Mouse (Mus musculus): ENCODE data around the gene Csf1.
A peak's percentile ranks its signal among the peaks of the same experiment; 100 is the strongest.

Csf1 gene

DNA sequence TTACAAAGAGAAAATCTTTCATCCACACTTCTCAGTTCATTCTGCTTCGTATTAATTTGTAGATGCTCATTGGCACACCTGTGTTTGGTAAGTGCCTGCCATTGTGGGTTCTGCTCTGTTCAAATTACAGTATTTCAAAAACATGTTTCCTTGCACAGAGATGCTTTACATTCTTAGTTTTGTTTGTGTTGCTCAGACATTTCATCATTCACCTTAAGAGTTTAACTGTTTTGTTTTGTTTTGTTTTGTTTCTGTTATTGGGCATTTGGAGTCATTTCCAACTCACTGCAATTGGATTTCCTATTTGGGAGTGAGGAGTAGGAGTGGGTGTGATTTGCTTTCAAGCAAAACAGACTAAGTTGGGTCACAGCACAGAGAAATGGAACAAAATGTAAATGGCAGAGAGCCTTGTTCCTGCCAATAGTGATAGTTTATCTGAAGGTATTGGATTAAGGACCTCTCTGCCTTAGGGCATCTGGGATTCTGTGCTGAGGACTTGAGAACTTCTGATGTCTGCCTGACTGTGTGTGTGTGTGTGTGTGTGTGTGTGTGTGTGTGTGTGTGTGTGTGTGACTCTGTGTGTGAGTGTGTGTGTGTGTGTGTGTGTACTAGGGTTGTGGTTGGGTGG lies 58.4 kb downstream of the Csf1 start:
- DNase-seq = no peak

DNA sequence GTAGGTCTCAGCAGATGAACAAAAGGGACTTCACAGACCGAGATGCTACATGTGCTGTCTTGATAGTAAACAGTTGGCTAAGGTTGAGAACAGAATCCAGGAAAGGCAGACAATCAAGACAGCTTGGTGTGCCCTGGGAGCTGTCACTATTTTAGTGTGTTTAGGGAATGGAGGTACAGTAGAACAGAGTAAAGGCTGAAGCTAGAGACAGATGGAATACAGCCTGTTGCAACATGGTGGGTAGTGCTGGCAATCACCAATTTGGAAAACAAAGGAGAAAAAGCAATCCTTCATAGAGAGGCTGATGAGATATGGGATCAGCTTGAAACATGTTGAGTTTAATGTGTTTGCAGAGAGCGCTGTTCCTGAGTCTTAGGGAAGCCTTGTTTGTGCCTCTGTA lies 59.6 kb downstream of the Csf1 start:
- DNase-seq = no peak

DNA sequence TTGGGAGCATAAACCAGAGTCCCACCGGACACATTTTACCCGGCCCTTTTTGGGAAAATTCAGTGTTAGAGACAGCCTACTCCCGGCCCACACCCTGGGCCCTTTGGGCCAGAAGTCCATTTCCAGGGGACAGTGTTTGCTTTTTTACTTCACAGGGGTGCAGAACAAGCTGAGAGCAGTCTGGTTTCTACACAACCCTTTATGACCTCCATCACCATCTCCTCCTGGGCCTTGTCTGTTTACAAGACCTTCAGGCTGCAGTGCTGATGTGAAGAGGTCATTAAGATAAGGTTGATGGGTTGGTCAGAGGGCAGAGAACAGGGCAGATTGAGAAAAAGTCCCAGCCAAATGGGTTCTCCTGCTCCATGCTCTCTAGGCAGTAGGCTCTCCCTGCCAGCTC lies 63.4 kb downstream of the Csf1 start:
- DNase-seq = no peak

DNA sequence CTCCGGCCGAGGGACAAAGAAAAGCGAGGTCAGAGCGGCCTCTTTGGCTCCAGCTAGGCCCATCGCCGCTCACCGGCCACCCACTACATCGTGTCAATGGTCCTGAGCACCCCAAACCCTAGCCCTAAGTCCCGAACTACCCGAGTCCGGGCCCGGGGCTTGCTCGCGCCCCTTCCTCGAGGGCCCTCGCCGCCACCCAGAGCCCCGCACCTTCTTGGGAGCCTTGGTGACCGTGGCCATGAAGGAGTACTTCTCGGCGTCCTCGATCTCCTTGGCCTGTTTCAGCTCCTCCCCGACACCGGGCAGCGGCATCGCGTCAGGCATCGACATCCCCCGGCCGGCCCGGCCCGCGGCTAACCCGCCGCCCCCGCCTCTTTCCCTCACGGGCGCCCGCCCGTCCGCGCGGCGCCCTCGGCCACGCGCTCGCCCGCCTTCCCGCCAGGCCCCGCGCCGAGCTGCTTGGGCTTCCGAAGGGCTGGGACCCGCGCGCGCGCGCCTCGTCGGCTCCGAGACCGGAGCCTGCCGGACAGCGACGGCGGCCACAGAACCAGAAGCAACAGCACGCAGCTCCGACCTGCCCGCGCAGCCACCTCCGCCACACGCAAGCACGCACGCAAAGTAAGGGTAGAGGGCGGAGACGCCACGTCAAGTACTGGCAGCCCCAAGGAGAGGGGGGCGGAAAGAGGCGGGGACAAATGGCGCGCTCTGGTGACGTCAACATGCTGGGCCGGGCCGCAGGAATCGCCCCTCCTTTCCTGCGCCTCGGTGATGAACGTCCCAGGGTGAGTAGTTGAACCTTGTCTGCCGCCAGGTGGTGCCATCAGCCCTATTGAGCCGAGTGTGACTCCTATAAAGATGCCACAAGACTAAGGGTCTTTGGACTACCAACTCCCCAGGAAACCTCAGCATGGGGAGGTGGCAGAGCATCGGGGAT lies 64.1 kb downstream of the Csf1 start, which contains the start of gene Ahcyl1:
Ahcyl1 (minus strand) TSS at position 613 of the 934 bp plus-strand sequence.
- DNase-seq = peak; percentile 99

DNA sequence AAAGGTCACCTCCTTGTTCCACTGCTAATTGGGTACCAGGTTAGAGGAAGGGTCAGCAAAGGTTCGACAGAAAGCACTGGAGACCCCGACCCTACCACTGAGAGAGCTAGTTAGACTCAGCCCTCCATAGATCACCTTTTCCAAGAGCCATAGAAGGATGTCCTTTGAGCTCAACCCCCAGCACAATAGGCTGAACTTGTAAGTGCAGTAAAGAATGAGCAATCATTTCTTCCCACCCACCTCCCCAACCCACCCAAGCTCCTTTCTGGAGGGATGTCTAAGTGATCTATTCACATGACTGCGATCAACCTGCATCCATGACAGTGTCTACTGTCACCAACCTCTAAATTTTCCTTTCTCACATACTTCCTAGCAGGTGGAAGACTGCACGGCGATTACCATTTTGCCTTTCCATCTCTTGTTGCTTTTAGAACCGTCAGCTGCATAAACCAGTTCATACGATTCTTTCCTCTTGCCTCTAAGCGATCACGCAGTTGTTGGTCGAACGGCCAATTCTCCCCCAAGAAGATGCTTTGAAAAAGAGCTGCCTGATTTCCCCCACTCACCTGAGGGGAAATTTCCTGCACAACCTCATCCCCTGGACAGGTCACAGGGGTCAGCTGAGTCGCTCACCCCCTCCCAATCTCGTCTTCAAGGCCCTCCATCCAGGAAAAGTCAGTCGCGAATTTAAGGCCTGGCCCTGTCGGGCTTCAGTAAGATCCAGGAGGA lies 64.9 kb downstream of the Csf1 start:
- DNase-seq = no peak

DNA sequence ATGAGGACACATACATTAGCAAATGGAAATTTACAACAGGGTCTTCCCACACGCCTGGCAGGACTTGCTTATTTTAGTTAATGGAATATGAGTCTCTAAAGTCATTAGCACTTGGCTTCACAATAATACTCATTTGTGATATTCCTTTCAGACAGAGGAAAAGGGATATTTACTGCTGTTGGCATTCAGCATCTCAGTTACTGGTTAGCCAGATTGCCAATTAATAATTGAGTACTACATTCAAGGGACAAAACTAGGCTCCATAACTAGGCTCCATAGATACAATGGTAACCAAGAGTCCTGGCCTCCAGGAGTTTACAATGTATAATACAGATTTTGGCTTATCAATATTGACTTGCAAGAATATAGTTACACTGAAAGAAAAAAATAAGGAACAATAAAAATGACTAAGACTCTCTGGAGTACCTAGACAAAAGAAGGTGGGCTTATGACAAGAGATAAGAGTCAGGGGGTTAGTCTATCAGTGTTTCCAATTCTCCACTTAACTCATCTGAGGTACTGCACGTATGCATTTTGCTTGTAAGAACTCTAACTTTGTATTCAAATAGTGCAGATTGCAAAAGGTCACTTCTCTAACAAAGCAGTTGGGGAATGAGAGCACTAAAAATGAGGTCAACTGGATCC lies 65.9 kb downstream of the Csf1 start:
- no peak for DNase-seq

Data from kidney, adult 8-10 months (tissue).